Mouse (Mus musculus): ENCODE measurements at regions not wholly inside any gene's neighbourhood (a gene's known extent, or its start where the extent isn't known, plus 50 kb on each side); places are given as distances from the start of the nearest gene placed in this dataset.

GRCm38 (mm10) chr9:46819376-46819775 is 179.2 kb upstream of the Gm4791 start:
- H3K4me1 ChIP-seq: 0 out of 2 replicates have a peak, but pooled peaks cover 6% of the 10 kb centered on the region
- no peaks in the 10 kb centered on the region for H3K27me3 ChIP-seq
- H3K9ac ChIP-seq: no peak overlapping the region
- no peak overlapping the region for H3K27ac ChIP-seq
- no peaks in the 10 kb centered on the region for H3K36me3 ChIP-seq
- H3K4me2 ChIP-seq: no peak overlapping the region
- ATAC-seq (ENCODE audit: borderline replicate concordance, extremely low read depth, low FRiP score, low TSS enrichment): no peak
- no peaks in the 10 kb centered on the region for H3K9me3 ChIP-seq
- H3K4me3 ChIP-seq: no peak overlapping the region
- 46% methylated on average over 6 of the region's 6 CpGs for WGBS

GRCm38 (mm10) chr9:46816126-46816525 is 182.4 kb upstream of the Gm4791 start:
- H3K4me1 ChIP-seq: 0 out of 2 replicates have a peak, but pooled peaks cover 6% of the 10 kb centered on the region
- no peak overlapping the region for H3K4me2 ChIP-seq
- WGBS: 69% methylated on average over 5 of the region's 5 CpGs
- no peaks in the 10 kb centered on the region for H3K9me3 ChIP-seq
- no peak for ATAC-seq (ENCODE audit: borderline replicate concordance, extremely low read depth, low FRiP score, low TSS enrichment)
- no peak overlapping the region for H3K4me3 ChIP-seq
- no peaks in the 10 kb centered on the region for H3K27me3 ChIP-seq
- H3K9ac ChIP-seq: no peak overlapping the region
- no peaks in the 10 kb centered on the region for H3K36me3 ChIP-seq
- H3K27ac ChIP-seq: no peak overlapping the region

GRCm38 (mm10) chr9:46814478-46815241 is 183.9 kb upstream of the Gm4791 start:
- Histone ChIP-seq H3K4me1 (0 out of 2 replicates have a peak, but pooled peaks cover 6% of the 10 kb centered on the region), H3K9me3 (no peaks in the 10 kb centered on the region), H3K4me3 (peak overlapping the region; percentile 33), H3K27me3 (no peaks in the 10 kb centered on the region), H3K36me3 (no peaks in the 10 kb centered on the region), H3K4me2 (peak overlapping the region; percentile 61), H3K27ac (no peak overlapping the region), H3K9ac (0 out of 2 replicates have a peak overlapping the region, but pooled peaks have one; percentile 10)
- WGBS: 14% methylated on average over 22 of the region's 22 CpGs
- ATAC-seq (ENCODE audit: borderline replicate concordance, extremely low read depth, low FRiP score, low TSS enrichment): peak; percentile 31

- no peak overlapping the region for H3K4me3 ChIP-seq
- no peak for ATAC-seq (ENCODE audit: borderline replicate concordance, extremely low read depth, low FRiP score, low TSS enrichment)
- H3K36me3 ChIP-seq: no peaks in the 10 kb centered on the region
- no peak overlapping the region for H3K9ac ChIP-seq
- H3K27ac ChIP-seq: no peak overlapping the region
- no peaks in the 10 kb centered on the region for H3K27me3 ChIP-seq
- 0 out of 2 replicates have a peak, but pooled peaks cover 6% of the 10 kb centered on the region for H3K4me1 ChIP-seq
- no peak overlapping the region for H3K4me2 ChIP-seq
- H3K9me3 ChIP-seq: no peaks in the 10 kb centered on the region
- WGBS: 82% methylated on average over 7 of the region's 7 CpGs
These were observed 188.3 kb upstream of the Gm4791 start for GRCm38 (mm10) chr9:46810266-46810665.

- H3K27me3 ChIP-seq: no peaks in the 10 kb centered on the region
- ATAC-seq (ENCODE audit: borderline replicate concordance, extremely low read depth, low FRiP score, low TSS enrichment): no peak
- H3K4me3 ChIP-seq: no peak overlapping the region
- H3K27ac ChIP-seq: no peak overlapping the region
- WGBS: 78% methylated on average over 11 of the region's 11 CpGs
- H3K9me3 ChIP-seq: no peaks in the 10 kb centered on the region
- no peak overlapping the region for H3K4me2 ChIP-seq
- no peaks in the 10 kb centered on the region for H3K4me1 ChIP-seq
- H3K36me3 ChIP-seq: no peaks in the 10 kb centered on the region
- H3K9ac ChIP-seq: no peak overlapping the region
These were observed 203.1 kb upstream of the Gm4791 start for GRCm38 (mm10) chr9:46795446-46795845.

- H3K4me2 ChIP-seq: no peak overlapping the region
- H3K9ac ChIP-seq: no peak overlapping the region
- ATAC-seq (ENCODE audit: borderline replicate concordance, extremely low read depth, low FRiP score, low TSS enrichment): no peak
- no peak overlapping the region for H3K4me3 ChIP-seq
- H3K36me3 ChIP-seq: no peaks in the 10 kb centered on the region
- no peaks in the 10 kb centered on the region for H3K4me1 ChIP-seq
- no peaks in the 10 kb centered on the region for H3K9me3 ChIP-seq
- 54% methylated on average over 10 of the region's 10 CpGs for WGBS
- no peak overlapping the region for H3K27ac ChIP-seq
- H3K27me3 ChIP-seq: no peaks in the 10 kb centered on the region
These were observed 209.5 kb upstream of the Gm4791 start for GRCm38 (mm10) chr9:46789036-46789435.

GRCm38 (mm10) chr9:46788456-46788855 is 210.1 kb upstream of the Gm4791 start:
- no peaks in the 10 kb centered on the region for H3K27me3 ChIP-seq
- H3K9ac ChIP-seq: no peak overlapping the region
- no peak overlapping the region for H3K4me2 ChIP-seq
- no peaks in the 10 kb centered on the region for H3K36me3 ChIP-seq
- ATAC-seq (ENCODE audit: borderline replicate concordance, extremely low read depth, low FRiP score, low TSS enrichment): no peak
- H3K9me3 ChIP-seq: no peaks in the 10 kb centered on the region
- WGBS: 86% methylated on average over 5 of the region's 5 CpGs
- no peak overlapping the region for H3K27ac ChIP-seq
- no peak overlapping the region for H3K4me3 ChIP-seq
- H3K4me1 ChIP-seq: no peaks in the 10 kb centered on the region

GRCm38 (mm10) chr9:46784355-46784975 is 214.1 kb upstream of the Gm4791 start:
- Histone ChIP-seq H3K4me2 (no peak overlapping the region), H3K4me1 (no peaks in the 10 kb centered on the region), H3K27ac (no peak overlapping the region), H3K9ac (no peak overlapping the region), H3K36me3 (no peaks in the 10 kb centered on the region), H3K27me3 (no peaks in the 10 kb centered on the region), H3K4me3 (no peak overlapping the region), H3K9me3 (no peaks in the 10 kb centered on the region)
- 85% methylated on average over 17 of the region's 17 CpGs for WGBS
- ATAC-seq (ENCODE audit: borderline replicate concordance, extremely low read depth, low FRiP score, low TSS enrichment): no peak

- H3K4me3 ChIP-seq: no peak overlapping the region
- H3K4me1 ChIP-seq: no peaks in the 10 kb centered on the region
- 82% methylated on average over 12 of the region's 12 CpGs for WGBS
- no peak overlapping the region for H3K4me2 ChIP-seq
- no peaks in the 10 kb centered on the region for H3K36me3 ChIP-seq
- ATAC-seq (ENCODE audit: borderline replicate concordance, extremely low read depth, low FRiP score, low TSS enrichment): no peak
- H3K9me3 ChIP-seq: no peaks in the 10 kb centered on the region
- H3K27ac ChIP-seq: no peak overlapping the region
- H3K9ac ChIP-seq: no peak overlapping the region
- H3K27me3 ChIP-seq: no peaks in the 10 kb centered on the region
These were observed 214.8 kb upstream of the Gm4791 start for GRCm38 (mm10) chr9:46783597-46784354.

- Histone ChIP-seq H3K4me1 (no peaks in the 10 kb centered on the region), H3K36me3 (no peaks in the 10 kb centered on the region), H3K4me2 (no peak overlapping the region), H3K27me3 (no peaks in the 10 kb centered on the region), H3K4me3 (no peak overlapping the region), H3K9ac (no peak overlapping the region), H3K9me3 (no peaks in the 10 kb centered on the region), H3K27ac (no peak overlapping the region)
- WGBS: 84% methylated on average over 8 of the region's 8 CpGs
- no peak for ATAC-seq (ENCODE audit: borderline replicate concordance, extremely low read depth, low FRiP score, low TSS enrichment)
These were observed 216.9 kb upstream of the Gm4791 start for GRCm38 (mm10) chr9:46781681-46782080.

- Histone ChIP-seq H3K4me2 (no peak overlapping the region), H3K36me3 (no peaks in the 10 kb centered on the region), H3K4me1 (no peaks in the 10 kb centered on the region), H3K9ac (no peak overlapping the region), H3K9me3 (no peaks in the 10 kb centered on the region), H3K27ac (no peak overlapping the region), H3K27me3 (no peaks in the 10 kb centered on the region), H3K4me3 (no peak overlapping the region)
- 82% methylated on average over 6 of the region's 6 CpGs for WGBS
- ATAC-seq (ENCODE audit: borderline replicate concordance, extremely low read depth, low FRiP score, low TSS enrichment): no peak
These were observed 219.8 kb upstream of the Gm4791 start for GRCm38 (mm10) chr9:46778769-46779168.

GRCm38 (mm10) chr9:46774821-46775220 is 223.7 kb upstream of the Gm4791 start:
- H3K27me3 ChIP-seq: no peaks in the 10 kb centered on the region
- no peak overlapping the region for H3K27ac ChIP-seq
- H3K9ac ChIP-seq: no peak overlapping the region
- H3K36me3 ChIP-seq: no peaks in the 10 kb centered on the region
- 48% methylated on average over 2 of the region's 2 CpGs for WGBS
- no peak overlapping the region for H3K4me2 ChIP-seq
- no peaks in the 10 kb centered on the region for H3K4me1 ChIP-seq
- no peaks in the 10 kb centered on the region for H3K9me3 ChIP-seq
- no peak for ATAC-seq (ENCODE audit: borderline replicate concordance, extremely low read depth, low FRiP score, low TSS enrichment)
- no peak overlapping the region for H3K4me3 ChIP-seq

Data from lung, embryonic 15.5 days (tissue).